Mouse (Mus musculus) gastrocnemius, postnatal 4 days (tissue): ENCODE data around the gene Capn12. TPM values are rescaled to one million over a fixed set of nuclear protein-coding genes. Genes with fewer than 3 reads are reported as not detected.

Source experiments
- DNase-seq, 2 experiments: peaks; one replicate each; pipeline ENCODE4 v3.0.0; 2021 to 2022; ENCODE audit warnings: low spot score in 2 of 2, mixed read lengths in 2 of 2
- total RNA-seq, 2 experiments: library from RNA; stranded (reverse); gene quantifications; 2 replicates each; pipeline ENCODE4 v1.2.3; 2021

Gene Capn12
- total RNA-seq, 2 experiments from 2014 or later, result 0.10 to 0.20 TPM

DNA sequence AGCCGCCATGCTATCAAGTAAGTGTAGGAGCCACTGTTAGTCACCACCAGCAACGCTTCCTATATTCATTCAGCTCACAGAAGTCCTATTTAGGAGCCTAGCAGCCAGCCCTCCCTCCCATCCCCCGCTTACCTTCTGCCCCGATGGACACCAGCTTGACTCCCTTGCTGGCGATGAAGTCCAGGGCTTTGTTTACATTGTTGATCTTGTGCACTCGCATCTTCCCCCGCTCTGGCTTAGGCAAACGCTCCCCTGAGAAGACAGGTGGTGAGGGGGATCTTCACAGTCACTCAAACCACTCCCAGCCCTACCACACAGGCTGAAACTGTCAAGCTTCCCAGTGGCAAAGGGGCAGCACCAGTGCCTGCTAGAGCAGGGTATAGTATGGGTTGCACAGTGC lies 37.3 kb downstream of the Capn12 start:
- DNase-seq, result no peak

DNA sequence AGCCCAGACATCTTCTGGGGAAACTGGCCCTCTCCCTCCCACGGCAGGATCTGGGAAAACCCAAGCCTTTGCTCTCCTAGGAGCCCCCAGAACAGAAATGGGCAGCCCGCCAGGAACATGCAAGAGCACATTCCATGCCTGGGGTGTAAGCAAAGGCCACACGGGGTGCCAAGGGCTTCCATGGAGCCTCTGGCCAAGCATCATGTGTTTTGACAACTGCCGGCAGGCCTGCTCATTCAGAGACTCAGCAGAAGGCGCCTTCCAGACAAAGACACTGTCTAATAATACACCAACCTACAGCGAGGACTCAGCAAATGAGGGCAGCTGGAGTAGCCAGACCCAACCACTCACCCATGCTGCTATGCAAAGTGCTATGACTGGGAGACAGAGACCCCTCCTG lies 38.6 kb downstream of the Capn12 start:
- peak; percentile 74 to 89 for DNase-seq

DNA sequence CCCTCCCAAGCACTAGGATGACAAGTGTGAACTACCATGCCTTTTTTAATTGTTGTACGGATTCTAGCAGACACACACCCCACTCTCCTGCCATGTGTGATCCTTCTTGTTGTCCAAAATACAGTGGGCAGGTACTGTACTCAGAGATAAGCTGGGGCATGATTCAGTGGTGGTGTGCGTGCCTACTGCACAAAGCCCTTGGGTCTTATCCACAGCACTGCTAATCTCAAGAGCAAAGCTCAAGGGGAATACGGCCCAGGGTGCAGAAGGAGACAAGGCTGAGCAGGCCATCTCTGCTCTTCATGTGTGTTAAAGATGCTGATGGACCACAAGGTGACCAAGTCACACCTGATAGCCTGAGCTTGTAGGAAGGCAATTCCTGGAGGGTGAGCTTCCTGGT lies 40.0 kb downstream of the Capn12 start:
- DNase-seq, result no peak

DNA sequence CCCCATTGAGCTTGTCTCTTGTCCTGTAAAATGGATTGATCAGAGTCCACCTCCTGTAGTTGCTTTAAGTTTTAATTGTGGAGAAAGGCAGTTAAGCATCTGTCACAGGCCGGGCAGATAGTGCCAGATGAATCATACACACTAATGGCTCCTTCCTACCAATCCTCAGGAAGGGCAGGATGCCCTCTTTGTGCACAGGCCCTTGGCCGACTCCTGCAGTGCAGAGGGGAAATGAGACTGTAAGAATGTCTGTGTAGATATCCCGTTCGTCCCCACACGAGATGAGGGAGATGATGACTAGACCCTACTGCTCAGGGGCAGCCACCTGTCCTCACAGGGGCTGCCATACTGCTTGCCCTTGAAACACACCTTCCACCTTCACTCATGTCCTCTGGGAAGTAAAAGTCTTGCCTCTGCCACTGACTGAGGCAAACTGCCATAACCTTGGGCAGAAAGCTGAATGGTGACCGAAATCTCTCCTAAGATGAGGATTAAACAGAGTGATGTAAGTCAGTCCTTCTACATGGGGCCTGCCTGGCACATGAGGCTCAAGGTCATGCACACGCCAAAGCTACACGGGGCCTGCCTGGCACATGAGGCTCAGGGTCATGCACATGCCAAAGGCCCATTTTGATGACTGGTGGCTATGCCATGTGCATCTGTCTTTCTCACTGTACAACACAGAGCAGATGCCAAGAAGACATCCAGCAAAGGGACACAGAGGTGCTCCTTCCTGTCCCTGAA lies 40.7 kb downstream of the Capn12 start:
- DNase-seq, result no peak

DNA sequence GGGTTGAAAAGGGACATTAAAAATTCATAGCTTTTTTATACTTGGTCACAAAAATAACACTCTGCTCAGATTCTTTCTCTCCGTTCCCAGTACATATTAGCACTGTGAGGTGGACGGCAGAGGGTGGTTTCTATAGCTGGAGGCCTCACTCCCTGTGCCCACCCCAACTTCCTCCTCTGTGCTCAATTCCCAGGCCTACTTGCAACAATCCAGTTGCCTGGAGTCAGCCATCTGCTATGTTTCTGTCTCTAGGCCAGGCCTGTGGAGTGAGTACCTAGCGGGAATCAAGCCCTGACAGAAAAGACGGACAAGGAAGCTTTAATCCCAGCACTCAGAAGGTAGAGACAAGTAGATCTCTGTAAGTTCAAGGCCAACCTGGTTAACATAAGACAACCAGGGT lies 41.4 kb downstream of the Capn12 start:
- DNase-seq, result no peak

DNA sequence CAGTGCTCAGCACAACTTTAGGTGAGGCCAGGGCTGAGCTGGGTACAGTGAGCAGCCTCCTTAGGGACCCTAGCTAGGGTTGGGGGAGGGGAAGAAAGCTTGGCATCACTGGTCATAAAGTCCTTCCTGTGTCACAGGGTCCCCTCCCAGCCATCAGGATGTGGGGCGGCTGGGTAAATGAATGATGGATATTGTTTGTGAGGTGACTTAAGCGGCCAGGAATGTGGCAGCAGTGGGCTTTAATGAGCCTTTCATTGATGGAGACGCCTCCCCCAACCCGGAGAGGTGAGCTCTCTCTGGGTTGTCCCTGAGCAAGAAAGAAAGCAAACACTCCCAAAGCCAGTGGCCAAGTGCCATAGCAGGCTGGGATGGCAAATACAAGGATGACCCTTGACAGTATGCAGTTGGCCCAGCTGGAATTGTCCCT lies 42.7 kb downstream of the Capn12 start:
- no peak for DNase-seq

DNA sequence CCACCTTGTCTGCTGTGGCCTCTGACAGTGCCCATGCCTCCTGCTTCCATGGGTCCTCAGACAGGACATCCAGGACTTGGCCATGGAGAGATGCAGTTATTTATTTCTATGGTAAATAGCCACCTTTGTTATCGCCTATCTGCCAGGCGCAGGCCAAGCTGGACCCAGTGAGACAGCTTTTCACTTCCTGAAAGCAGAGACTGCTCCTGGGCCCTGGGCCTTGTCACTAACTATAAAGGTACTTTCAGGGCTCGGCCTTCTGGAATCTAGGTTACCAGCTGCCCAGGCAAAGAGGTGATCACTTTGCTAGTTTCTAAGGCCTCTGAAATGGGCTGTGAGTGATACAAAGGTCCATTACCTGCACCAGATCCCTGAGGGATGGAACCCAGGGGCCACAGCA lies 43.6 kb downstream of the Capn12 start:
- DNase-seq, result no peak

DNA sequence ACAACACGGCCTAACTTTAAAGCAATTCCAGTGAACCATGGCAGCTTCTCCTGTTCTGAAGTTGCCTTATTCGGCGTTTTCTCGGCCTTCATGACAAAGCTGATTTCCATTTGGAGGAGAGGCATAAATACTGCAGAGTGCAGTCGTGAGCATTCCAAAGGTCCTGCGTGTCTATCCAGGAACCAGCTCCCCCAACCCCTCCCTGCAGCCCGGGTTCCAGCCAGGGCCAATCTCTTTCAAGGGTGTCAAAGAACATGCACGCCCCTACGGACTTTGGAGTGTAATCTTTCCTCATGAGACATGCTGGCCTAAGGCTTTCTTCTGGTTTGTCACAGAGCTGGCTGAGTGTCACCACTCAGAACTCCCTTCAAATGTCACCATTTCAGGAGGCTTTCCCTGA lies 44.1 kb downstream of the Capn12 start:
- peak in 1 of 2 experiments; percentile 67 for DNase-seq

DNA sequence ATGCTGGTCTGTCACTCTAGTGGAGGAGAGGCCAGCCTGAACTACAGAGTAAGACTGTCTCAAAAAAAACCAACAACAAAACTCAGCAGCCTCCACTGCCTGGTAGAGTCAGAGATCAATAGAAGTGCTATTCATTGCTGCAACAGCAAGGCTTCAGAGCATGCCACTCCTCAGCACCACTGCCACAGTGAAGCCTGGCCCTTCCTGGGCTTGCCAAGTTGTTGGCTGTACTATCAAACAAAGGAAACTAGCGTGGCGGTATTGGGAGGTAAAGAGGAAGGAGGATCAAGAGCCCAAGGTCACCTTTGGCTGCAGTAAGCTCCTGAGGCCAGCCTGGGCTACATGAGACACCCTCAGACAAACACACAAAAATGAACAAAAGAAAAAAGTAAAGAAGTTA lies 45.0 kb downstream of the Capn12 start:
- DNase-seq, result no peak

DNA sequence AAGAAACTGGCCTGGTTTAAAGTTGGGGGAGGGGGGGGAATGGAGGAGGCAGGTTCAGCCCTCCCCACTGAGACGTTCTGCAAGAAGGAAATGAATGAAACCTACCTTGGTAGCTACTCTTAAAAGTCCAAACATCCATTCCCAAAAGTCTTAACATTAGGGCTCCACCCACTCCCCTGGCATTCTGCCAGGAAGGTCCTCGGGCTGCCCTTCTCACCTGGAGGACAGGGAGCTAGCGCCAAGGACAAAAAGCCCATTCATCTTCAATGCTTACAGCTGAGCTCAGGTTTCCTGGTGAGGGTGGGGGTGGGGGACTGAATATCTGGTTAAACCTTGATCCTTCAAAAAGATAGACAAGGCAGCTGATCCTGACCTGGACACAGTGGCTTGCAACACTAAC lies 48.2 kb downstream of the Capn12 start:
- DNase-seq, result no peak

DNA sequence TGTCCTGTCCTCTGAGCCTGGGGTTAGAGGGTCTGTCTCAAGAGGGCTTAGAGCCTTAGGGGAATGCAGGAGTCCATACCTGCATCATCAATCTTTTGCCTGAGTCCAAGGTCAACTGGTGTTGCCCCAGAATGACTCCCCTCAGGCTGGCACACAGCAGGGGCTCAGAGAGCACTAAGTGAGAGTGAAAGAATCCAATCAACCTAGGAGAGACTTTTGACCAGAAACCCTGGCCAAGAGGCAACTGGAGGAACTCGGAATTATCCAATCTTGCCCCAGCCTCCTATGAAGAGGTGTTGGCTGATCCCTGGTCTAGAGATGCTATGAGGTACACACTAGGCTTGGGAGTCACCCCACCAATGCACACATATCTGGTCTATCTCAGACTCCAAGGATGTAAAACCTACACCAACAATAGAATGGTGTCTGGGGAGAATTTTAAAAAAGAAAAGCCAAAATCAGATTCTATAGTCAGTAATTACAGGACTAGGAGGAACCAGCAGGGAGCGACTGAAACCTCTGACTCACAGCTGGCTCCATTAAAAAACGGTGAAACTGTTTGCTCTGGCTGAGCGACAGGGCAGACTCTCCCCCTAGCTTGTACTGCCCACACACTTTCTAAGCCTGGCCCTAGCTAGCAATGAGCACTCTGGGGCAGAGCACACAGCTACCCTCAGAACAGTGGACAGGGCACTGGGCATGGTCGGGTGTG lies 49.3 kb downstream of the Capn12 start:
- no peak for DNase-seq

DNA sequence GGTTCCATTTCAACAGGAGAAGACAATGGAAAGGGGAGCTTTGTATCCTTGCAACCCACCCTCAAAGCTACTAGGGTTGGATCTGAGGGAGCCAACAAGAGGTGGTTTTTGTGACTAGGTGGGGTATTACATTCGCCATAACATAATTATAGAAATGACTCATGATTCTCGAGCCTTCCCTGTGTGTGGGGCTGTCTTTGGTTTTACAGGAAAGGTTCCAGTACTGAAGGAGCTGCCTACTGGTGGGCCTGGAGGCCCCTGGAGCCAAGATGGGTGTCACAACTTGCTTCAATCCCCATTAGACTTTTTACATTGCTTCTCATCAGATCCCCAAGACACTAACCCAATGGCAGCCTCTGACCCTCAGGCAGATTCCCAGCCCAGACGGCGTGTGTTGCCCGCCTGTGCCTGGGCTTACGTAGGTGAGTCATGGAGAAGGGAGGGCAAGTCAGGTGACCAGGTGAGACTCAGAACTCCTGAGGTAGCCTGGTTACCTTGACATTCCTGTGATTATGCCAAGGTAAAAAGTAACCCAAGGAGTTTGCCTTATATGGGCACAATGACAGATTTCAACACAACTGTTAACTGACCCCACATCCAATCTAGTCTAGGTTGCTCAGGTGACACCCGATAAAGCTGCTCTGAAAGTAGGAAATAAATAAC lies 49.9 kb downstream of the Capn12 start:
- DNase-seq, result no peak

DNA sequence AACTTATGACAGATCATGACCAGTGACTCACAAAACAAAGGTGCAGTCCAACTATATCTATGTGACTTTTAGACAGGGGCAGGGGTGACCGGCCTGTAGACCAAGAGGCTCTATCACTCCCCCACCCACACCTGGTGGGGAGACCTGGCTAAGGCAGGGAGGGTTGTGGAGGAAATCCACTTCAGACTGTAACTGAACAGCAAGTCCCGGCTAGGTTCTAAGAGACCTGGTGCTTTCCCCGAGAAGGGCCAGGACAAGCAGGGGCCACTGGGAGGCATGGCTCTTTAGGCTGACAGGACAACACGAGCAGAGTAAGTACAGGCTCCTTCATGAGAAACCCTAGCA lies 50.4 kb downstream of the Capn12 start:
- no peak for DNase-seq

DNA sequence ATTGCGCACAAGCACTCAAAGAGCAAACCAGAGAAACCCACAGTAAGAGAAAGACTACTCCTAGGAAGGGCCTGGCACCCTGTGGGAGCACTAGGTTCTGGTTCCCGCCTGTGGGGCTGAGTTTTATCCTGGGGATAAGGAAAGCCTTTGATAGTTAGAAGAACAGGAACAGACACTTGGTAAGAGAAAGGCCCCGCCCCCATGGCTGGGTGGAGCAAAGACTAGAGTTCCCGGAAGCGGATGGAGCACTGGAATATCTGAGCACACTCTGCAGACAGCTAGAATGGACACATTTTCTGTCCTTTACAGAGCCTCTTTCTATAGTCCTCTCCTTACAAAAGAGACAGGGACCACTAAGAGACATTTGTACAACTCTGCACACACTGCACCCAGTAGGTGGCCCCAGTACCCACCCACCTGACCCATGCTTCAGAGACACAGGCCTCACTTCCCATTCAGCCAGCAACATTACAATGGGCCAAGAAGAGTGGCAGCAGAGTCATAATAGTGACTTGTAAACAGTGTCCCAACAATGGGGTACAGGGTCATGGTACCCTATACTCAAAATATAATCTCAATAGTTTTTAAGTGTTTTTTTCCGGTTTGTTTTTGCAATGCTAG lies 51.3 kb downstream of the Capn12 start:
- no peak for DNase-seq

DNA sequence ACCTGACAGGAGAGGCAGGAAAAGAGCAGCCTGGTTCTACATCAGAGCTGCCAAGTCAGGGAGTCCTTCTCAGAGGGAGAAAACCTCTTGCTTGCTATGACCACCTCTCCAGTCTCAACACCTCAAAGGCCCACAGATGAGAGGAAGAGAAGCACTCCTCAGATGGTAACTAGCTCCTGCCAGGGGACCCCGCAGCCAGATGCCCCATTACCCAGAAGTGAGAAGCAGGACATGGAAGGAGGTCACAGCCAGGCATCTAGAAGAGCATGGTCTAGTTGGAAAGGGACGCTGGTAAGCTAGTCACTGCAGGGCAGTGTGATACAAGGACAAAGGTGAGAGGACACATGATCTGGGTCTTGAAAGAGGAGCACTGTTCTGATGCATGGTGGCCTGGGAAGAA lies 52.6 kb downstream of the Capn12 start:
- no peak for DNase-seq

DNA sequence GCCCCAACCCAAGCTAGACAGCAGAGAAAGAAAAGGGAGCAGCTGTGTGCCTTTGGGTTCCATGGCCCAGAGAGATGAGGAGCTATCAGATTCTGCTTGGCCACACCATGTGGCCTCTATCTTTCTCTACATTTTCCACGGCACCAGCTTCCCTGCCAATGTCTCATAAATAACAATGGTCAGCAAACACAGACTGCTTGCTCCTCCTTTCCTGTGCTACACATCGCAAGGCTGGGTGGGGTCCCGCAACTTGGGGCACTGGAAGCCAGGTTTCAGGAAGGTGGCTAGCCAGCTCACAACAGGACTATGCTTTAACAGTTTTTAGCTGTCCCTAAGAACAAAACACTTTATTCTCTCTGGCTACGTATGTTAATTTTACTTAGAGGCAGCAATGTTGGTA lies 55.6 kb downstream of the Capn12 start:
- no peak for DNase-seq

DNA sequence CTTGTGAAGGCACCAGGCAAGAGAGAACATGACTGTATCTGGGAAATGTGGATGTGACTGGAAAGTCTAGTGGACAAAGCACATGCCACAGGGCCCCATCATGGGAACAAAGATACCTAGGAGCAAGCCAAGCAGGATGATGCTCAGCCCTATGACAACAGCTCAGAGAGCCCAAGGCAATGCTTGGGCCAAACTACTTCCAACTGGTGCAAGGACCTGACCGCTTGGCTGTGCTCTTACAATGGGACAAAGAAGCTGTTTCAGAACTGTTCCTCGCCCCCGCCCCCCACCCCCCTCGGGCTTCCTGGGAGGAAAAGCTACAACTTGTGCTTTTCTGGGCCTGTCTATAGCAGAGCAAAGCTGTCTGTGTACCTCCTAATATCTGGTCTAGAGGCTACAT lies 57.4 kb downstream of the Capn12 start:
- no peak for DNase-seq

DNA sequence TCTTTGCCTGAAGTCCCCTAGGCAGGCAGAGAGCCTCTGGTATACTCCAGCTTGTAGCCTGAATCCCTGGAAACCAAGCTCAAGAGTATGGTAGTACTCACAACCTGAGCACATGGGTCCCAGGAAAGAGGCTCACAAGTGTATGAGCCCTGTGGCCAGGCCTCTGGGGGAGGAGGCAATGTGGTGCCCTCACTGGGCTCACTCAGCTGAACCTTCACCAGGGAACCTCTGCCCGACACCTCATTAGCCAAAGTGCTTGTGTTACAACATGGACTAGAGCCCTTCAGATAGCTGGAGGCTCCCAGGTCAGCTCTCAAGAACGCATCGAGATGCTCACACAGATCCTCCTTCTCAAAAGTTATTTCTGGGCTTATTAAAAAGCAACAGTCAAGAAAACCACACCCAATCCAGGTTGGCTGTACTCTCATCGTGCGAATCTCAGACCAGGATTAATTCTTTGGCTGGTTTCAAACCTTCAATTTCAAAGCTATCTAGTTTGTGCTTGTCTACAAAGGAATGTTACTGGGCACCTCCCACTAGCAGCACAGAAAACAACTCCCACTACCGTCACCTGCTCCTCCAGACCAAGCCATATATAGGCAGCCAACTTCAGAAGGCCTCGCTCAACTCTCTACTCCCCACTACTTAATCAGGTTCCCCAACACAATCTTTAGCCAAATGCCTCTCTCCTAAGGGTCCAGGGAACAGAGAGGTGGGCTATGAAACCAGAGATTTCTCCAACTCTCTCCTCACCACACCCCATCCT lies 58.4 kb downstream of the Capn12 start:
- no peak for DNase-seq

DNA sequence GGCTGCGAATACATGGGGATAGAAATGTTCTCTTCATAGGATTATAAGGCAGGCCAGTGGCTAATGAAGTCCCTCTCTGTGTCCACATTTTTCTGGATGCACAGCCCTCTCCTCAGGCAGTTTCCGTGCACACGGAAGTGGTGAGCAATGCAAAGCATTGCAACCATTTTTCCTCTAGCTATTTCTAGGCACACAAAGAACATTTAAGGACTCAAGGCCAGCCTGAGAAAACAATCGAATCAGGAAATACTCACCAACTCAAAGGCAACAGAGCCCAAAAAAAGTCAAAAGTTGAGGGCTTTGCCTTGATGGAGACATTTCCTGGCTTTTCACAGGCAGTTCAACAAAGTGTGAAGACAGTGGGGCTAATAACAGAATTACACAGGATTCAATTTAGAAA lies 59.9 kb downstream of the Capn12 start:
- DNase-seq, result no peak

DNA sequence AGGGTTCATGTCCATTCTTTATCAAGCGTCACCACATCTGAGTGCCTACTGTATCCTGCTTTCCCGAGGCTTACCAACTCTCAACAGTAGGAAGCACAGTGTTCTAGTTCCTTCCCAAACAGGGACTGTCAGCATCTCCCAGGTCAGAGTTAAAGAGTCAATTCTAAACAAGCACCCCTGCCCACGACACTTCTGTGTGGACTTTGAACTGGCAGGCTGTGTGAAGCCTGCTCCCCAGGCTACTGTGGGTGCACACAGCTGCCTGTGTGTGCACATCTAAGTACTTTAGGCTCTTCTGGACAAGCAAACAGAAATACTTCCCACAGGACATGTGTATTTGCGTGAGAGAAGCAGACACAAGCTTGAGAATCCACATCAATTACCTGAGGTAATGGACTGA lies 60.3 kb downstream of the Capn12 start:
- no peak for DNase-seq
